Mouse (Mus musculus): ENCODE measurements around the gene Gm10277. TPM values are rescaled to one million over a fixed set of nuclear protein-coding genes. Genes with fewer than 3 reads are reported as not detected.

The Gm10277 gene
- under 1 TPM; 0.32 to 0.34 TPM for polyA plus RNA-seq (2017; shearing (Covaris generic))

- no peak for ATAC-seq
Measured at GRCm38 (mm10) chr11:77787707-77788106, at the start of gene Gm10277. TSS of gene Gm10277 (minus strand) at chr11:77787747.

GRCm38 (mm10) chr11:77836751-77837150 is 49.2 kb upstream of the Gm10277 start:
- no peak for ATAC-seq

DNA sequence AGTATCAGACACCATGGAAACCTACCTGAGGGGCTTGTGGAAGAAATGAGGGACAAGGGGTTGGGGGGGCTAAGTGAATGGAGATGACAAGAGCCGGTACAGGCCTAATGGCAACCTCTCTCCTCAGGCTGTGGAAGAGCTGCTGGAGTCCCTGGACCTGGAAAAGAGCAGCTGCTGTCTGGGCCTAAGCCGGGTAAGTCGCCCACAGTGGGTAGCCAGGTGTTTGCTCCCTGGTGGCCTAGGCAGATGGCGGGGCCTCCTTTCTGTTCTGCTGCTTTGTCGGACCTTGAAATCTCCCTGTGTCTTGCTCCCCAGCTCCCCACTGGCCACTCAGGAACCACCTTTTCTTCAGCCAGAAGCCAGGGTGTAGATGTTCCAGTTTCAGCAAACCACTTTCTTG is 48.7 kb upstream of the Gm10277 start:
- ATAC-seq, result no peak

- ATAC-seq, result no peak
Measured at GRCm38 (mm10) chr11:77835109-77835508, 47.6 kb upstream of the Gm10277 start.

DNA sequence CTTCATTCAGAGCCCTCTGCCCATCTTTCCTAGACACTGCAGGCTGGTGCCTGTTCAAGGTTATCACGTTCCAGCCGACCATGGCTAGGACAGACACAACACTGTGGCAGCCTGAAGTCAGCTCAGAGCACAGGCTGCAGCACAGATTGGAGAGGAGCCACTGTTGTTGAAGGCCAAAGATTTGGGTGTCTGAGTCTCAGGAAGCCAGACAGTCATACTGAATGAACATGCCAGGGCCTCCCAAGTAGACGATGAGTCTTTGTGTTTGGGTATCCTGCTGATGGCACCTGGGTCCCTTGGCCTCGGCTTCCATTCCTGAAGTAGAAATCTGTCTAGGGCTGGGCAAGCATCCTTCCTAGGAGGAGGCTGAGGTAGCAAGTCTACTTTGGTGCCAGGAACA is 45.0 kb upstream of the Gm10277 start:
- no peak for ATAC-seq

DNA sequence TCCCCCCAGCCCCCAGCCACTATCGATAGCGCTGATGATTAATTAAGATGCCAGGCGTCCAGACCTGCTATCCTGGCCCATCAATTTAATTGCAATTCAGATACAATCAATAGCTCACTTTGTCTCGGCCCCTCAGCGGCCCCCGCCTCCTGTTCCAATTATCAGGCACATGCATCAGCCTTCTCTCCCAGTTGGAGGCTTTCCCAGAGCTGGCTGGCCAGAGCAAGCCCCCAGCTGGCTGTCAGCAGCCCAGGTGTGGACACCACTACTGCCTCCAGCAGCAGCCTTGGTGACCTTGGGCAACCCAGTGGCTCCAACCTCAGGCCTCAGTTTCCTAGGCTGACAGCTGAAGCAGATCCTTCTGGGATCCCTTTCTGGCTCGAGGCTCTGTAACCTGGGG is 43.3 kb upstream of the Gm10277 start:
- ATAC-seq, result no peak

- no peak for ATAC-seq
Measured at GRCm38 (mm10) chr11:77829043-77829841, 41.7 kb upstream of the Gm10277 start.

DNA sequence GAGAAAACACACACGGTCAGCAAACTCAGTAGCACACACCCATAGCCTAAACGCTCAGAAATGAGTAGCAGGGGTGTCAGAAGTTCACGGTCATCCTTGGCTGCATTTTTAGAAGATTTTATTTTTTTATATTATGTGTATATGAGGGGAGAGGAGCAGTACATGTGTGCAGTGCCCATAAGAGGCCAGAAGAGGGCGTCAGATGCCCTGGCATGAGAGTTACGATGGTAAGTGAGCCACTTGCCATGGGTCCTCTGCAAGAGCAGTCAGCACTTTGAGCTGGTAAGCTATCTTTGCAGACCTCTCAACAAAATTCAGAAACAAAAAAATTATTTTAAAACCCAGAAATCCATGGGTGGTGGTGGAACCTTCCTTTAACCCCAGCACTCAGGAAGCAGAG is 40.6 kb upstream of the Gm10277 start:
- no peak for ATAC-seq

DNA sequence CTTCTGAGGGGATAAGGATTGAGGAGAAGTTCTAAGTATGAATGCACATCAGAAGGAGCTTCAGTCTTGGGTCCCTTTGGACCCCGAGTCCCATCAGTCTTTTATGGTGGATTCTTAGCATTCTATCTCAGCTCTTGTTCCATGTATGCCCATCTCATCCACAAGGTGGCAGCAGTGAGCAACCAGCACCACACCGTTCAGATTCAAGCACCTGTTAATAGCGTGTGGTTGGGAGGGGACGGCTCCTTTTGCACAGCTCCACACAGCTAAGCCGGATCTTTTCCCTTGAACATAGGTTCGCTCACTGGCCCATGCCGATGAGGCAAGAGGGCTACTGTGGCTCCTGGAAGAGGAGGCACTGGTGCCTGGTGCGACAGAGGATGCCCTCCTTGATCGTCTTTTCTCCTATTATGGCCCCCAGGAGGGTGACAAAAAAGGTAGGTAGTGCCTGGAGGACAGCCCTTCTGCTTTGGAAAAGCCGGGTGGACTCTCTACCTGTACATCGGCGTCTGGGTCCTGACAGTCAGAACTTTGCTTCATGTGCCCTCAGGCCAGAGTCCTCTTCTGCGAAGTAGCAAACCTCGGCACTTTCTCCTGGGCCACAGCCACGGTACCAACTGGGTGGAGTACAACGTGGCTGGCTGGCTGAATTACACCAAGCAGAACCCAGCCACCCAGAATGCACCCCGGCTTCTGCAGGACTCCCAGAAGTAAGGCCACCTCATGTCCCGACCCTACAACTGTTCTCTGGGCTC is 39.9 kb upstream of the Gm10277 start:
- peak; percentile 61 for ATAC-seq

DNA sequence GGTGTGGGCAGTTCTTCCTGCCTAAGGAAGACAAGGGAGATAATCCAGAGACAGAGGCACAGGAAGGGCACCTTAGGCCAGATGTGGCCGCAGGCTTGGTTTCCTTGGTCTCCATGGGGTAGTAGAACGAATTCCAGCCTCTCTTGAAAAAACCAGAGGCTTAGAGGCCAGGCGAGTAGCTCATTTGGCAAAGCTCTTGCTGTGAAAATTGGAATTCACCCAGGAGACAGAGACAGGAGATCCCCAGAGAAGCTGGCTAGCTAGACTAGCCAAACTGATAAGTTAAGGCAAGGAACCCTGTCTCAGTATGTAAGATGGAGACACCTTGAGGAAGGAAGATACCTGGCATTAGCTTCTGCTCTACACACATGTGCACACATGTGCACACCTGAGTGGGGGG is 38.8 kb upstream of the Gm10277 start:
- no peak for ATAC-seq

GRCm38 (mm10) chr11:77825853-77826252 is 38.3 kb upstream of the Gm10277 start:
- peak; percentile 70 for ATAC-seq

DNA sequence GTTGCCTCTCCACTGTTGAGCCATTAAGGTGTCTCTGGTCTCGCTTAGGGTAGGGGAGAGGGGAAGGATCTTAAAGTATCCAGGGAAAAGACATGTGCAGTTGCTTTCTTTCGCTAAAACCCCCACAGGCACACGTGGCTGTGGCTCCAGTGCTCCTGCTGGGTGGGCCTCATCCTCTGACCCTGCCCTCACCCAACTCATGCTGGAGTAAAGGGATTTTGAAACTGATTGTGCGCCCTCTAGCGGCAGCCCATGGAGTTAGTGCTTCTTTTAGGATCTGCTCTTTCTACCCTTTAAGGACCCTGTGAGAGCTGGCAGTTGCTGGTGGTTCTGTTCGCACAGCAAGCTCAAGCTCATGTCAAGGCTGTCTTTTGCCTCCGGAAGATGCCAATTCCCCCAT is 35.2 kb upstream of the Gm10277 start:
- ATAC-seq, result no peak

DNA sequence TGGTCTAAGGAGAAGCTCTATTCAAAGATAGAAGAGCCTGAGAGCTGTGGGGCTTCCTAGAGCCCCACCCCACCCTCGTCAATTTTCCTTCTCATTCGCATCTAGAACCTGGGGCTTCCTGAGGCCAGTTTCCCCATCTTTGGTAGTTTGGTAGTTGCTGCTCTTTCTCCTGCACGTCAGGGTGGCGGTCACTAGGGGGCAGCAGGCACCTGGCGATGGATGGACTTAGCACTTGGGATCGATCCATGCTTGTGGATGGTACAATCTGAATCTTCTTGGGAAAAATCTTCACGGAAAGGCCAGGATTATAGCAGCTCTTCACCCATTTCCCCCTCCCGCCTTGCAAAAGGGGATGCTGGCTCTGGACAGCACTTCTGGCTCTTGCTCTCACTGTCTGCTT is 34.1 kb upstream of the Gm10277 start:
- no peak for ATAC-seq

DNA sequence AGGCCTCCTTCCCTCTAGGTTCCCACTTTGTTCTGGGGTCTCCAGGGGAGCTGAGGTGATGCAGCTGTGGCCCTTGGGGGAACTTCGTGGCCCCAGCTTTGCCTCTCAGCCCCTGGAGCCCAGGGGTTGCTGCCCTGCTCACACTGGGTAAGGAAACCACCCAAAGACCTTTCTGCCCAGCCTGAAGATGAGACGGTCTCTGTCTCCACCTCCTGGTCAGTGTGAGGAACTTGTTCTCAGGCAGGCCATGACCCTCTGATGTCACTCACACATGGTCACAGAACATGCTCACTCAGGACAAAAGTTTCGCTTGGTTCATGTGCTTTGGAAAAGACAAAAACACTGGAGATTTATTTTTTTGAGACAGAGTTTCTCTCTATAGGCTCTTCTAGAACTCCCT is 28.5 kb upstream of the Gm10277 start:
- ATAC-seq, result peak; percentile 96

DNA sequence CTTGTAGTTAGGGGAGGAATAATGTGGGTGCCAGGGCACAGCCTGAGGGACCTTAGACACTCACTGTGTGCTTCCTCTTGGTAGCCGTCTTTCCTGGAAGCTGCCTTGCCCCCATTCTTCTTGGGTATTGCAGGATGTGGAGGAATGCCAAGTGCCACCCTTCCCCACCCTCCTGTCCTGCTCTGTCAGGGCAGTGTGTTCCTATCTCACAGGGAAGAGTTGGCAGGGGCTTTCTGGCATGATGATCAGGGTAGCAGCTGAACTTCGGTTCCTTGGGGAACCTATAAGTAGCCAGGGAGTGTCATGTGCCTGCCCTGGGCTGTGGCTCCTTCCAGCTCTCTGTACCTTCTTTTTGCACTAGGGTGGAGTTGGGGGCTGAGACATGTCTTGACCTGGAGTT is 26.4 kb upstream of the Gm10277 start:
- ATAC-seq, result no peak

GRCm38 (mm10) chr11:77810018-77810417 is 22.5 kb upstream of the Gm10277 start:
- ATAC-seq, result no peak

DNA sequence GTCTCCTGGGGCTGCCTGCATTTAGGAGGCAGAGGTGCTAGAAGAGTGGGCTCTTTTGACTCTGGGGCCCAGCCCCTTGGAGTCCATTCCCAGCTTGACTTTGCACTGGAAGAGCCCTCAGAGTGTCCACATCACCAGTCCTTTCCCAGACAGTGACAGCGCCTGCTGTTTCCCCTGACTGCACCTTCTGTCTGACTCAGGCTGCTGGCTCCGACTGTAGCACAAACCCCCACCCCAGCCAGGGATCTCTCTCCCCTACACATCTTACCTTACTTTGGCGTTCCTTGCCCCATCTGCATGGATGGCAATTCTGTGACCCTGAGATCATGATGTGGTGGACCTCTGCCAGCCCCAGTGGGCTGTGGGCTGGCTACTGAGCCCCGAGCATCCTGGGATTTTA is 21.7 kb upstream of the Gm10277 start:
- no peak for ATAC-seq

GRCm38 (mm10) chr11:77808051-77808465 is 20.5 kb upstream of the Gm10277 start:
- no peak for ATAC-seq

DNA sequence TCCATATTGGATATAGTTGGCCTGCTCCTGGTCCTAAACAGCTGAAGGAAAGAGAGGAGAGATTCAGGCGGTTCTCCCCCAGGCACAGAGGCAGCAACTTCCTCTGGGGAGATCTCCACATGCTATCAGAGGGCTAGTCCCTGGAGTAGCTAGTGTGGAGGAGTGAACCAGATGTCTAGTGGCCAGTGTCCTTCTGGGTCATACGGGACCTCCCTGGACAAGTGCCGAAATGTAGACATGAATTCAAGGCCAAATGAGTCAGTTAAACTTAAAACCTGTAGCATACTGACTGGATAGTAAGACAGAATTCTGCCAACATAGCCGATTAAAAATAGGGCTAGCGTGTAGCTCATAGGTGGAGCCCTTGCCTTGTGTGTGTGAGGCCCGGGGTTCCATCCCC is 19.3 kb upstream of the Gm10277 start:
- ATAC-seq, result no peak

DNA sequence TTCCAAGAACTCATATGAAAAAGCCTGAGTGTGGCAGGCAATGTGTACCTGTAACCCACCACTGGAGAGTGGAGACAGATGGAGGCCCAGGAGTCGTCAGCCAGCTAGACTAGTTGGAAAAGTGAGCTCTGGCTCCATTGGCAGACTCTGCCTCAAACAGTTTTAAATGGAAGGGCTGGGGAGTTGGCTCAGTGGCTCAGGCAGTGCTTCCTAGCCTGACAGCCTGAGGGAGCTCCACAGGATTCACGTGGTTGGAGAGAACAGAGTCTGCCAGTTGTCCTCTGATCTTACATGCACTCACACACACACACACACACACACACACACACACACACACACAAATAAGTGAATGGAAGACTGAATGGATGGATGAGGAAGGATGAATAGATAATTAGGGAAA is 18.7 kb upstream of the Gm10277 start:
- ATAC-seq, result no peak

DNA sequence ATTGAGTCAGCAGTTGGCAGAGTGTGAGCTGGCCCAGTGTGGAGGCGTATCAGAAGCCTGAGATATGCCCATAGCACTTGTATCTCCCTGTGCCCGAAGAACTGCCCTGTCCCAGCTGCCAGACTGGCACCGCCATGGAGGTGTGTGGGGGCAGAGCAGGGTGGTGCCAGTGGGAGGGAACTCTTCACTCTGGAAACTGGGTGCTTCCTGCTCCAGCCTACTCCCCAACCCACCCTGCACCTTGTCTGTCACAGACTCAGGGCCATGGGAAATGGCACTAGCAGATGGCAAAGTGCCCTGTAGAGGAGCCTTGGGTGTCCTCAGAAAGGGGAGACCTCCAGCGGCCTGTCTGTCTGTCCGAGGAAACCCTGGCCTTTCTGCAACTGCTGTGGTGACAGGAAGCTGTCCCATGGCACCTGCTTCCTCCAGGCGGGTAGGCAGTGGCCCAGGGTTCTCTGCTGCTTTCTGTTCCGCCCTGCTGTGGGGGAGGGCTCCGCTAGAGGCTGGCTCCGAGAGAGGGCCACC is 14.9 kb upstream of the Gm10277 start:
- peak; percentile 74 for ATAC-seq

GRCm38 (mm10) chr11:77800869-77801701 is 13.5 kb upstream of the Gm10277 start:
- peak; percentile 85 for ATAC-seq

- ATAC-seq, result no peak
Measured at GRCm38 (mm10) chr11:77800491-77800868, 12.9 kb upstream of the Gm10277 start.

Data from CD4-positive, CD25-positive, alpha-beta regulatory T cell, adult 4 months (primary cell).